Mouse (Mus musculus): Measurements from ENCODE around the gene Gm3233.
A peak's percentile ranks its signal among the peaks of the same experiment; 100 is the strongest.
"Not testable (repeated sequence)": the region's sequence is repeated elsewhere in the genome, so short reads cannot be mapped to it uniquely, and the experiment has no call there.

The Gm3233 gene

DNA sequence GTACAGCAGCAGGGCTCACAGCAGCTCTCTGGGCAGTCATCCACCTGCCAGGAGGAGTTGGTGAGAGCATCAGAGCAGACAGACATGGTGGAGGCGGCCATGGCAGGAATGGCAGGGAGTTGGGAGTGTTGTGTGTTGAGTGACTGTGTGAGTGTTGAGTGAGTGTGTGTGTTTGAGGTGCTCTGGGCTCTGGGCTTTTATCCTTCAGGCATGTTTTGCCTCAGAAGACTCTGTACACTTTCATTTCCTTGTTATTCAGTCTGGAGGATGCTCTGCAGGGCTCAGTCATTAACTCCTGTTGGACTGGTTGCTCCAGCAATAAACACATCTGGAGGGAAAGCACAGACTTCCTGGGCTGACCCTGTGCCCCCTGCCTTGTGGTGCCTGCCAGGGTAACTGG, at the start of gene Gm3233:
Gm3233 (minus strand) TSS at position 101 of the 400 bp plus-strand sequence.
- not testable (repeated sequence) for DNase-seq (ENCODE audit: low spot score)

DNA sequence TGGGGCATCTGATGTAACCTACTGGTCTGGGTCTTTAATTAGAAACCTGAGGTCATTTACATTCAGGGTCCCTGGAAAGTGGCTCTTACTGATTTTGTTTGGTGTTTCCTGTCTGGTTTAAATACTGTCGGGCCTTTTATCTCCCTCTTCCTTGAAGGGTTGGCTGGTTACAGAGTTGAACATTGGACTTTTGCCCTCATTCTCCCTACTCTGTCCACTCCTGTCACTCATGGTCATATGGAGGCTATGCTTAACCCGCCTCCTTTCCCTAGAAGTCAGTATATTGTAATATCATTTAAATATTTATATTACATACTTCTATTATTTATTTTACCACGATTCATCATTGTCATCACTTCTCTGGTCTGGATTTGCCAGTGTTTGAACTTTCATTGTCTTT, 44.6 kb upstream of the Gm3233 start:
- no peak for DNase-seq (ENCODE audit: low spot score)

DNA sequence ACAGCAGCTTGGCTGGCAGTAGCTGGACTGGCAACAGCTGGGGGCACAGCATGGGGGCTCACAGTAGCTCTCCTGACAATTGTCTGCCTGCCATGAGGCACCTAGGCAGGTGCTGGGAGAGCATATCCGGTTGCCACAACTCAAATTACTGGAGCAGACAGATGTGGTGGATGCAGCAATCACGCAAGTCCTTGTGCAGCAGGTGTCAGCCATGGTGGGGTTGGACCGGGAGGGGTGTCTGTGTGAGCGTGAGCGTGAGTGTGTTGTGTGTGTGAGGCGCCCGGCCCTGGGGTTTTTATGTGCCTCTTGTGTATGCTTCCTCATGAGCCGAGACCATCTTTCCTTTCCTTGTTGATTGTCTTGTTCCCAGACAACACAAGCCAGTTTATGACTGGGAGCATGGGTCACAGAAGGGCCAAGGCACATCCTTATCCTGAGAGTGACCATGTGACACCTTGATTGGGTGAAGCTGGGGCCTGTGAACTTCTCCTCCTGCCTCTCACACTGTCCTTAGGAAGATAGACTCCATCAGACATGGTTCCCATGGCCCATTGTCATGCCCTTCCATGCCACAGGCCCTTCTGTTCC, 39.5 kb upstream of the Gm3233 start, which contains the start of gene Gm19668:
Gm19668 (minus strand) TSS at position 213 of the 588 bp plus-strand sequence.
- DNase-seq (ENCODE audit: low spot score) = no peak

GRCm38 (mm10) chr10:77798164-77798920, 38.9 kb upstream of the Gm3233 start:
- DNase-seq (ENCODE audit: low spot score) = not testable (repeated sequence)

- peak; percentile 9 for DNase-seq (ENCODE audit: low spot score)
These were observed 38.2 kb upstream of the Gm3233 start for GRCm38 (mm10) chr10:77797677-77798076.

- no peak for DNase-seq (ENCODE audit: low spot score)
These were observed 35.5 kb upstream of the Gm3233 start, which contains the start of gene Gm9639 for GRCm38 (mm10) chr10:77794976-77795375. Gene Gm9639 (minus strand): TSS chr10:77795076.

DNA sequence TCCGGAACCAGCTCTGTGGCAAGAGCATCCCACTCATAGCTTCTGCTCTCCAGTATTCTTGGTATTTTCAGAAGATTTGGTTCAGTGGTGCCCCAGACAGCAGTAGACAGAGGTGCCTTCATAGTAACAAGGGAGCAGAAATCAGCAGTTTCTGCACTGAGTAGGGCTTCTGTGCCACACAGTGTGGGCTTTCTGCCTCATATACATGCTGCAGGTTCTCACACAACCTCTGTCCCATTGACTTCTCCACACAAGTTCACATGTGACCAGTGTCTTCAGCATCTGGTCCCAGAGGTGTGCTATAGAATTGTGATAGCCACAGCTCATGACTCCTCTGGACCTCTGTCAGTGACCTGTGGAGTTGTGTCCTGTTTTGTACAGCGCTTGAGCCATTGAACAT, 29.1 kb upstream of the Gm3233 start:
- no peak for DNase-seq (ENCODE audit: low spot score)

- not testable (repeated sequence) for DNase-seq (ENCODE audit: low spot score)
These were observed 28.4 kb upstream of the Gm3233 start, which contains the start of gene Gm7137 for GRCm38 (mm10) chr10:77787876-77788275. Gene Gm7137 (minus strand): TSS chr10:77788200.

GRCm38 (mm10) chr10:77783396-77783795, 23.9 kb upstream of the Gm3233 start:
- DNase-seq (ENCODE audit: low spot score) = not testable (repeated sequence)

DNA sequence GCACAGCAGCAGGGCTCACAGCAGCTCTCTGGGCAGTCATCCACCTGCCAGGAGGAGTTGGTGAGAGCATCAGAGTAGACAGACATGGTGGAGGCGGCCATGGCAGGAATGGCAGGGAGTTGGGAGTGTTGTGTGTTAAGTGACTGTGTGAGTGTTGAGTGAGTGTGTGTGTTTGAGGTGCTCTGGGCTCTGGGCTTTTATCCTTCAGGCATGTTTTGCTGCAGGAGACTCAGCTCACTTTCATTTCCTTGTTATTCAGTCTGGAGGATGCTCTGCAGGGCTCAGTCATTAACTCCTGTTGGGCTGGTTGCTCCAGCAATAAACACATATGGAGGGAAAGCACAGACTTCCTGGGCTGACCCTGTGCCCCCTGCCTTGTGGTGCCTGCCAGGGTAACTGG, 23.0 kb upstream of the Gm3233 start, which contains the start of gene Gm3250:
Gm3250 (minus strand) TSS at position 101 of the 400 bp plus-strand sequence.
- DNase-seq (ENCODE audit: low spot score) = not testable (repeated sequence)

DNA sequence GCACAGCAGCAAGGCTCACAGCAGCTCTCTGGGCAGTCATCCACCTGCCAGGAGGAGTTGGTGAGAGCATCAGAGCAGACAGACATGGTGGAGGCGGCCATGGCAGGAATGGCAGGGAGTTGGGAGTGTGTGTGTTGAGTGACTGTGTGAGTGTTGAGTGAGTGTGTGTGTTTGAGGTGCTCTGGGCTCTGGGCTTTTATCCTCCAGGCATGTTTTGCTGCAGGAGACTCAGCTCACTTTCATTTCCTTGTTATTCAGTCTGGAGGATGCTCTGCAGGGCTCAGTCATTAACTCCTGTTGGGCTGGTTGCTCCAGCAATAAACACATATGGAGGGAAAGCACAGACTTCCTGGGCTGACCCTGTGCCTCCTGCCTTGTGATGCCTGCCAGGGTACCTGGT, 17.4 kb upstream of the Gm3233 start, which contains the start of gene Gm7138:
Gm7138 (minus strand) TSS at position 101 of the 400 bp plus-strand sequence.
- DNase-seq (ENCODE audit: low spot score) = not testable (repeated sequence)

GRCm38 (mm10) chr10:77772142-77772541, 12.7 kb upstream of the Gm3233 start:
- DNase-seq (ENCODE audit: low spot score) = not testable (repeated sequence)

GRCm38 (mm10) chr10:77771225-77771624, 11.7 kb upstream of the Gm3233 start, which contains the start of gene Gm3238:
Gene Gm3238 (minus strand): TSS chr10:77771325.
- not testable (repeated sequence) for DNase-seq (ENCODE audit: low spot score)

DNA sequence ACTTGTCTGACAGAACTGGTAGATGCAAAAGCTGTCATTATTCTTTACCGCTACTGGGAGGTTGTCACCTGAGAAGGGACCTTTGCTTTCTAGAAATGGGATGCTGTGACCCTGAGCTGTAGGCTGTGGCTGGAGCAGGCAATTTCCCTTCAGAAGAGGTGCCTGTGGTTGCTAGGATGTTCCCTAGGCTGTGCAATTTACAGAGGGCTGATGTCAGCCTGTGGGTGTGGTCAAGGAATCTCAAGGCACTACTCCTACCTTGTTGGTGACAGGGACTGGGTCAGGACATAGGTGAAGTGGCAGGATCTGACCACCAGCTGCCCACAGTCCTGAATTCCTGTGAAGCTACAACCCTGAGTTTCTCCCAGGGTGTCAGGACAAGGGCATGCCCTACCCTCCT, 10.2 kb upstream of the Gm3233 start:
- no peak for DNase-seq (ENCODE audit: low spot score)

DNA sequence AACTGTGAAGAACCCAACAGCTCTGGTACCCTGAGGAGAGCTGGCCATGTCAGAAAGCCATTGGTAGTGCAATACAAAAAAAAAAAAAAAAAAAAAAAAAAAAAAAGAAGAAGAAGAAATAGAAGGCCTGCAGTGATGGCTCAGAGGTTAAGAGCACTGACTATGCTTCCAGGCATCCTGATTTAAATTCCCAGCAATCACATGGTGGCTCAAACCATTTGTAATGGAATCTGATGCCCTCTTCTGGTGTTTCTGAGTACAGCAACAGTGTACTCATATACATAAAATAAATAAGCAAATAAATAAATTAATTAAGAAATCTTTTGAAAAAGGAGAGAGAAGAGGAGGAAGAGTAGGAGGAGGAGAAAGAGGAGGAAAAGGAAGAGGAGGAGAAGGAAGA, 6.0 kb downstream of the Gm3233 start:
- no peak for DNase-seq (ENCODE audit: low spot score)

GRCm38 (mm10) chr10:77752312-77752711, 7.2 kb downstream of the Gm3233 start:
- DNase-seq (ENCODE audit: low spot score) = not testable (repeated sequence)

GRCm38 (mm10) chr10:77751254-77751653, 8.2 kb downstream of the Gm3233 start, which contains the start of gene Gm9736:
Gene Gm9736 (minus strand): TSS chr10:77751354.
- DNase-seq (ENCODE audit: low spot score) = not testable (repeated sequence)

DNA sequence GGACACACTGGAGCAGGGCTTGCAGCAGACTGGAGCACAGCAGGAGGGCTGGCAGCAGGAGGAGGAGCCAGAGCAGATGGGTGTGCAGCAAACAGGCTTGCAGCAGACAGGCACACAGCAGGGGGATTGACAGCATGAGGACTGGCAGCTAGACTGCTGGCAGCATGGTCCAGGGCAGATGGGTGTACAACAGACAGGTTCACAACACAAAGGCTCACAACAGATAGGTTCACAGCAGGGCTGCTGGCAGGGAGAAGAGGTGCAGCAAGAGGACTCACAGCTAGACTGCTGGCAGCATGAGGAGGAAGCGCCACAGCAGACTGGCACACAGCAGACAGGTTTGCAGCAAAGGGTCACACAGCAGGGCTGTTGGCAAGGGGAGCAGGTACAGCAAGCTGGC, 8.8 kb downstream of the Gm3233 start:
- DNase-seq (ENCODE audit: low spot score) = not testable (repeated sequence)

GRCm38 (mm10) chr10:77741924-77742688, 17.4 kb downstream of the Gm3233 start, which contains the start of gene Gm18596:
Gene Gm18596 (minus strand): TSS chr10:77742638.
- not testable (repeated sequence) for DNase-seq (ENCODE audit: low spot score)

DNA sequence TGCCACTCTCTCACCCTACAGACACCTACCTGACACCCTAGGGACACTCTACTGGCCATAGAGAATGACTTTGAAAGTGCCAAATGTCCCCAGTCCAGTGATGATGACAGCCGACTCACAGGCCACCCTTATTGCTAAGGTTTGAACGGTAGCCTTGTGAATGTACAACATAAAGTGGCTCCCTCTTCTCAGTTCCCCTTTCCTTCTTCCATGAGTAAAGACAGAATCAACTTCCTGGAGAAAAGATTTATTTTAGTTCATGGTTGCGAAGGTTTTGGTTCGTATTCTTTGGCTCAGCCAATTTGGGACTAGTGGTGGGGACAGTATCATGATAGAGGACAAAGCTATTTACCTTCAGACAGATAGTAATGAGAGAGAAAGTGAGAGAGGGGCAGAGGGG, 20.6 kb downstream of the Gm3233 start:
- DNase-seq (ENCODE audit: low spot score) = no peak

DNA sequence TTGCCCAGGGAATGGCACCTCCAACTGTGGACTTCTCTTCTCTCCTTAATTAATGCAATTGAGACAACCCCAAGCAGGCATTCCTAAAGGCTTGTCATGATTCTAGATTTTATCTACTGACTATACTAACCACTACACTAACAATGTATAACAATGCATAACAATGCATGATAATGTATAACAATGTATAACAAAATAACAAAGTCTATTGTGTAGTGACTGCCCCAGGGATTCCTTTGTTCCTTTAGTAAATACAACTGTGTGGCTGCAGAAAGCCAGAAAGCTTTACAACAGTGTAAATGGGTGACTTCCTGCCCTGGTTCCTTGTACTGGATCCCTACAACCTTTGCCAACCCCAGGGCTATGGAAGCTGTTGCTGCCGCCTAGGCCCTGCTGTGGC, 23.6 kb downstream of the Gm3233 start:
- no peak for DNase-seq (ENCODE audit: low spot score)

DNA sequence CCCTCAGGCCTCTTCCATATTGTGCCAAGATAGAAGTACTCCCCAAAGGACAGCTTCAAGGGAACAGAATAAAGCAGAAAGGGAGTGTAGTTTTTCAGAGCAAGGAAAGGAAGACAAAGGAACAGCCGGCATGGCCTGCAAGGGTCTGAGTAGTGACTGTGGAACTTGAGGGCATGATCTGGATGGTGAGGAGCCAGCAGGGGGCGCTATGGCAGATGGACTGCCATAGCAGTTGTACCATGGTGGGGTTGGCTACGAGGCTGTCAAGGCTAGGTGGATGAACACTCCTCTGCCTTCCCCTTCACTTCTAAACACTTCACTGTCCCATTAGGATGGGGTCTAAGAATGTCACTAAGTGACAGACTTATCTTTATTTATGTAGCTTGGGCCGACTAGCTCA, 30.2 kb downstream of the Gm3233 start:
- peak; percentile 30 for DNase-seq (ENCODE audit: low spot score)

All from embryo, embryonic 10.5 days (tissue).